Mouse (Mus musculus) MEL (cell line): ENCODE data around the gene Scap. TPM values are rescaled to one million over a fixed set of nuclear protein-coding genes. Genes with fewer than 3 reads are reported as not detected.

ENCODE experiments used
- DNase-seq: peaks from one replicate; pipeline ENCODE4 v3.0.0; 2011; ENCODE audit warnings: low read depth, low spot score
- H3K27ac ChIP-seq: 2 replicates; pipeline ENCODE4 v1.5.1; 2012; ENCODE audit warnings: low read depth, mild to moderate bottlenecking, control low read depth, low read length, moderate library complexity; ENCODE audit not compliant: control insufficient read depth
- H3K27me3 ChIP-seq, 2 experiments: fragments of 150-350 bp in 1 of 2; sonication (generic) in 1 of 2; 2 replicates each; pipeline ENCODE4 v1.6.1; 2012; ENCODE audit warnings: low read length in 2 of 2, mild to moderate bottlenecking in 2 of 2, improper control_type of control experiment in 1 of 2, moderate library complexity in 1 of 2; ENCODE audit not compliant: insufficient read depth in 2 of 2, control insufficient read depth in 1 of 2
- H3K36me3 ChIP-seq, 2 experiments: 2 replicates each; pipeline ENCODE4 v1.6.1; 2012 to 2014; ENCODE audit warnings: low read length in 2 of 2, improper control_type of control experiment in 1 of 2, inconsistent platforms in 1 of 2, mild to moderate bottlenecking in 1 of 2; ENCODE audit not compliant: insufficient read depth in 2 of 2, control insufficient read depth in 1 of 2
- H3K4me1 ChIP-seq, 2 experiments: fragments of 150-350 bp in 1 of 2; sonication (generic) in 1 of 2; 2 replicates each; pipeline ENCODE4 v1.6.1; 2012; ENCODE audit warnings: low read length in 2 of 2, improper control_type of control experiment in 1 of 2, mild to moderate bottlenecking in 1 of 2; ENCODE audit not compliant: insufficient read depth in 2 of 2, control insufficient read depth in 1 of 2
- H3K4me3 ChIP-seq, 2 experiments: fragments of 150-350 bp in 1 of 2; sonication (generic) in 1 of 2; 2 replicates each; pipeline ENCODE4 v1.5.1; 2012; ENCODE audit warnings: low read depth in 2 of 2, low read length in 2 of 2, mild to moderate bottlenecking in 2 of 2, moderate library complexity in 2 of 2, control low read depth in 1 of 2, improper control_type of control experiment in 1 of 2; ENCODE audit not compliant: control insufficient read depth in 1 of 2, insufficient read depth in 1 of 2
- H3K79me2 ChIP-seq: 2 replicates; pipeline ENCODE4 v1.6.1; 2012; ENCODE audit warnings: mild to moderate bottlenecking, low read length, moderate library complexity; ENCODE audit not compliant: control insufficient read depth, poor library complexity, insufficient read depth
- H3K9ac ChIP-seq: 2 replicates; pipeline ENCODE4 v1.6.1; 2012; ENCODE audit warnings: low read depth, mild to moderate bottlenecking, control low read depth, low read length, moderate library complexity; ENCODE audit not compliant: control insufficient read depth, poor library complexity, severe bottlenecking
- H3K9me3 ChIP-seq: fragments of 150-350 bp; sonication (generic); replicated peaks from 2 replicates; pipeline ENCODE4 v1.6.1; 2012; ENCODE audit warnings: mild to moderate bottlenecking, low read length, improper control_type of control experiment, moderate library complexity; ENCODE audit not compliant: insufficient read depth
- E2F4 ChIP-seq: IDR thresholded peaks from 2 replicates; pipeline ENCODE4 v1.6.1; 2011; ENCODE audit warnings: low read depth, low read length, improper control_type of control experiment, borderline replicate concordance
- ELF1 ChIP-seq: IDR thresholded peaks from 2 replicates; pipeline ENCODE4 v1.6.1; 2014; ENCODE audit warnings: low read depth, mild to moderate bottlenecking, inconsistent platforms, low read length, improper control_type of control experiment, moderate library complexity
- EP300 ChIP-seq, 2 experiments: IDR thresholded peaks; 2 replicates each; pipeline ENCODE4 v1.6.1; 2011; ENCODE audit warnings: improper control_type of control experiment in 2 of 2, low read length in 2 of 2, low read depth in 1 of 2, mild to moderate bottlenecking in 1 of 2
- GATA1 ChIP-seq: IDR thresholded peaks from 2 replicates; pipeline ENCODE4 v1.6.1; 2011; ENCODE audit warnings: low read depth, low read length, improper control_type of control experiment
- HCFC1 ChIP-seq: IDR thresholded peaks from 2 replicates; pipeline ENCODE4 v1.6.1; 2012; ENCODE audit warnings: low read depth, mild to moderate bottlenecking, inconsistent platforms, low read length, improper control_type of control experiment, moderate library complexity
- JUND ChIP-seq: IDR thresholded peaks from 2 replicates; pipeline ENCODE4 v1.6.1; 2011; ENCODE audit warnings: low read depth, mild to moderate bottlenecking, improper control_type of control experiment, low read length
- KAT2A ChIP-seq: conservative IDR thresholded peaks from 2 replicates; pipeline ENCODE4 v1.6.1; 2012; ENCODE audit warnings: low read depth, low read length, improper control_type of control experiment, inconsistent platforms
- MAZ ChIP-seq: IDR thresholded peaks from 2 replicates; pipeline ENCODE4 v1.6.1; 2012; ENCODE audit warnings: low read depth, mild to moderate bottlenecking, inconsistent platforms, low read length, improper control_type of control experiment
- MXI1 ChIP-seq: IDR thresholded peaks from 2 replicates; pipeline ENCODE4 v1.6.1; 2011; ENCODE audit warnings: mild to moderate bottlenecking, low read depth, low read length, improper control_type of control experiment
- NRF1 ChIP-seq: IDR thresholded peaks from 2 replicates; pipeline ENCODE4 v1.6.1; 2014; ENCODE audit warnings: low read depth, mild to moderate bottlenecking, inconsistent platforms, low read length, improper control_type of control experiment, moderate library complexity; ENCODE audit not compliant: poor library complexity, insufficient read depth, severe bottlenecking
- POLR2AphosphoS2 ChIP-seq: IDR thresholded peaks from 2 replicates; pipeline ENCODE4 v1.6.1; 2011; ENCODE audit warnings: low read length, improper control_type of control experiment
- RAD21 ChIP-seq: IDR thresholded peaks from 2 replicates; pipeline ENCODE4 v1.6.1; 2011; ENCODE audit warnings: mild to moderate bottlenecking, low read depth, low read length, improper control_type of control experiment
- TBP ChIP-seq: IDR thresholded peaks from 2 replicates; pipeline ENCODE4 v1.8.0; 2011; ENCODE audit warnings: low read depth, low read length, improper control_type of control experiment
- UBTF ChIP-seq: IDR thresholded peaks from 2 replicates; pipeline ENCODE4 v1.6.1; 2012; ENCODE audit warnings: low read depth, mild to moderate bottlenecking, inconsistent platforms, low read length, improper control_type of control experiment, moderate library complexity, borderline replicate concordance; ENCODE audit not compliant: insufficient read depth
- USF1 ChIP-seq: IDR thresholded peaks from 2 replicates; pipeline ENCODE4 v1.6.1; 2014; ENCODE audit warnings: low read depth, mild to moderate bottlenecking, inconsistent platforms, low read length, improper control_type of control experiment, moderate library complexity
- USF2 ChIP-seq, 2 experiments: IDR thresholded peaks; 2 replicates each; pipeline ENCODE4 v1.6.1; 2011 to 2012; ENCODE audit warnings: improper control_type of control experiment in 2 of 2, low read length in 2 of 2, borderline replicate concordance in 1 of 2, inconsistent platforms in 1 of 2, low read depth in 1 of 2, mild to moderate bottlenecking in 1 of 2; ENCODE audit not compliant: insufficient read depth in 1 of 2
- polyA plus RNA-seq, 2 experiments: library from polyadenylated mRNA; stranded (reverse) in 1 of 2; unstranded in 1 of 2; fragments of >175 nt in 1 of 2; fragments of >200 nt in 1 of 2; gene quantifications; 2 replicates each; pipeline versions ENCODE4 v1.2.1 to v1.2.4; 2012; ENCODE audit warnings: low replicate concordance in 2 of 2, low read depth in 1 of 2; ENCODE audit not compliant: insufficient read length in 2 of 2, insufficient read depth in 1 of 2, missing spikeins in 1 of 2
- total RNA-seq: library from RNA; depleted of rRNA; stranded (reverse); fragments of 300-350 nt; gene quantifications from 2 replicates; pipeline ENCODE4 v1.2.3, GENCODE M21; 2012

Gene Scap
- total and polyA plus RNA-seq, 3 experiments = 59.4 to 88.8 TPM; not detected in 1

DNA sequence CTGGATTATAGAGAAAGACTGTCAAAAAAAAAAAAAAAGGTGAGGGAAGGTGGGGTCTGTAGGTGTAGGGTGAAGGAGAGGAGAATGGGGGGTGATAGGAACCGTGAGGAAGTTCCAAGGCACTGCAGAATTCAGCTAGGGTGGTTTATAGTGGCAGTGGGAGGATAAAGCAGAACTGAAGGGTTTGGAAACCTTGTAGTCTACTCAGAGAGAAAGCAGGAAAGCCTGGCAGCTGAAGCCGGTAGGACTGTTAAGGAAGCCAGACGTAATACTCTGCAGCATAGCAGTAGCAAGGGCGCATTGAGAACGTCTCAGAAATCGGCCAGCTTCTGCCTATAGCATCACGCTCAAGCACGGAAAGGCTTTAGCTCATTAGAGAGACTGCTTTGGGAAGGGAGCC lies 8.9 kb downstream of the Scap start:
- H3K27ac ChIP-seq = no peak overlapping the region
- no peaks in the 10 kb centered on the region for H3K4me1 ChIP-seq
- no peak for DNase-seq
- H3K9me3 ChIP-seq = no peaks in the 10 kb centered on the region
- no peak overlapping the region for H3K9ac ChIP-seq
- TF ChIP-seq GATA1 (no peak), KAT2A (no peak), RAD21 (no peak), MXI1 (no peak), POLR2AphosphoS2 (no peak), JUND (no peak), E2F4 (no peak), MAZ (no peak), EP300 (IDR thresholded peaks at IDR 0.05; ENCODE audit: low read depth in 1 of 2, low read length in 2 of 2) (no peak), HCFC1 (no peak), UBTF (no peak), TBP (no peak), NRF1 (no peak), USF1 (no peak), ELF1 (no peak), USF2 (IDR thresholded peaks at IDR 0.05; ENCODE audit: borderline replicate concordance in 1 of 2, insufficient read depth in 1 of 2, low read depth in 1 of 2, low read length in 2 of 2) (no peak)
- TF ChIP-seq, all 39 proteins: peak for 0
- no peaks in the 10 kb centered on the region for H3K27me3 ChIP-seq
- peaks cover 0 to 4% of the 10 kb centered on the region in 2 experiments; a peak in 2 of 4 replicates for H3K36me3 ChIP-seq
- no peak overlapping the region for H3K4me3 ChIP-seq
- peaks cover 24% of the 10 kb centered on the region for H3K79me2 ChIP-seq

DNA sequence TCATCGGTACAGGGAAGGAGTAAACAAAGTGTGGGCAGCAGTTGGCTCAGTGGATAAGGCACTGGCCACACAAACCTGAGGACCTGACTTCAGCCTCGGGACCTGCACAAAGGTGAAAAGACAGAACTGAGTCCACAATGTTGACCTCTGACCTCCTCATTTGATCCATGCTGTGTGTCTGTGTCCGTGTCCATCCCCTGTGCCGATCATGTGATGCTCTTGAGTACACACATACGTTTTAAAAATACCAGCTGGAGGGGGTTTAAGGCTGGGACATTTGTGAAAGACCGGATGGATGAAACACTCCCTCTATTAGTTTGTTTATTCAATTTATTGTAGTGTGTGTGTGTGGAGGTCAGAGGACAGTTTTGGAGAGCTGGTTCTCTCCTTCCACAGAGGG lies 10.7 kb downstream of the Scap start:
- Histone ChIP-seq H3K9me3 (no peaks in the 10 kb centered on the region), H3K27me3 (no peaks in the 10 kb centered on the region), H3K4me3 (no peak overlapping the region), H3K79me2 (peaks cover 11% of the 10 kb centered on the region), H3K27ac (no peak overlapping the region), H3K9ac (no peak overlapping the region), H3K36me3 (peaks cover 0 to 4% of the 10 kb centered on the region in 2 experiments; a peak in 2 of 4 replicates), H3K4me1 (no peaks in the 10 kb centered on the region)
- no peak for TF ChIP-seq GATA1
- DNase-seq = no peak
